Mouse (Mus musculus): ENCODE data around the gene Slc25a42. TPM values are rescaled to one million over a fixed set of nuclear protein-coding genes. Genes with fewer than 3 reads are reported as not detected.

Slc25a42 gene
- total RNA-seq, 2 experiments from 2014 or later, result 124 to 184 TPM

Other genes starting within 250 kb of the Slc25a42 start
- gene Gatad2a, start 215.9 kb downstream of the Slc25a42 start, total RNA-seq (2021), result 10 to 100 TPM; 84.4 to 90.0 TPM
- gene Mau2, start 169.6 kb downstream of the Slc25a42 start, total RNA-seq (2021), result 10 to 100 TPM; 53.8 to 56.2 TPM
- 10 to 100 TPM; 24.1 to 29.7 TPM for gene Sugp1, start 169.5 kb downstream of the Slc25a42 start, total RNA-seq (2021)
- gene Tm6sf2, start 139.4 kb downstream of the Slc25a42 start, total RNA-seq (2021), result 1 to 10 TPM; 4.3 to 9.3 TPM
- gene Hapln4, start 128.8 kb downstream of the Slc25a42 start, total RNA-seq (2021), result under 1 TPM; 0.24 to 0.36 TPM
- 1 to 10 TPM in 1 of 2 experiments, under 1 TPM in 1; 0.81 to 1.2 TPM for gene Ncan, start 91.4 kb downstream of the Slc25a42 start, total RNA-seq (2021)
- 10 to 100 TPM; 15.7 to 16.1 TPM for gene Nr2c2ap, start 81.0 kb downstream of the Slc25a42 start, total RNA-seq (2021)
- 10 to 100 TPM; 18.0 to 23.9 TPM for gene Rfxank, start 73.2 kb downstream of the Slc25a42 start, total RNA-seq (2021)
- 10 to 100 TPM; 45.0 to 48.5 TPM for gene Borcs8, start 72.8 kb downstream of the Slc25a42 start, total RNA-seq (2021)
- under 1 TPM; 0.36 to 0.54 TPM for gene Mef2b, start 72.6 kb downstream of the Slc25a42 start, total RNA-seq (2021)
- gene Tmem161a, start 39.9 kb downstream of the Slc25a42 start, total RNA-seq (2021), result 10 to 100 TPM; 43.1 to 47.0 TPM
- gene Sugp2, start 21.9 kb upstream of the Slc25a42 start, total RNA-seq (2021), result 10 to 100 TPM; 28.9 to 48.5 TPM
- gene Armc6, start 22.2 kb upstream of the Slc25a42 start, total RNA-seq (2021), result 10 to 100 TPM; 11.2 to 13.2 TPM
- gene Homer3, start 70.5 kb upstream of the Slc25a42 start, total RNA-seq (2021), result 10 to 100 TPM; 23.8 to 33.3 TPM
- 10 to 100 TPM; 63.4 to 67.7 TPM for gene Ddx49, start 90.2 kb upstream of the Slc25a42 start, total RNA-seq (2021)
- 100 to 1,000 TPM; 203 to 216 TPM for gene Cope, start 90.2 kb upstream of the Slc25a42 start, total RNA-seq (2021)
- 1 to 10 TPM; 2.3 to 3.7 TPM for gene Cers1, start 103.5 kb upstream of the Slc25a42 start, total RNA-seq (2021)
- 1 to 10 TPM in 1 of 2 experiments, under 1 TPM in 1; 0.88 to 1.2 TPM for gene Gdf1, start 117.5 kb upstream of the Slc25a42 start, total RNA-seq (2021)
- gene Upf1, start 141.0 kb upstream of the Slc25a42 start, total RNA-seq (2021), result 10 to 100 TPM; 49.1 to 51.4 TPM
- gene Comp, start 161.3 kb upstream of the Slc25a42 start, total RNA-seq (2021), result 1 to 10 TPM in 1 of 2 experiments, under 1 TPM in 1; 0.97 to 2.0 TPM
- 10 to 100 TPM; 14.1 to 19.4 TPM for gene Crtc1, start 227.3 kb upstream of the Slc25a42 start, total RNA-seq (2021)